Mouse (Mus musculus) cortical plate, adult 2 months (tissue): Measurements from ENCODE around the gene Pelp1. TPM values are rescaled to one million over a fixed set of nuclear protein-coding genes. Genes with fewer than 3 reads are reported as not detected.

Source experiments
- H3K27ac ChIP-seq: fragments of 200-500 bp; 2 replicates; pipeline ENCODE4 v1.5.1; 2012; ENCODE audit warnings: low read length, control low read depth, inconsistent platforms; ENCODE audit not compliant: insufficient read depth
- H3K4me1 ChIP-seq: fragments of 200-500 bp; 2 replicates; pipeline ENCODE4 v1.6.1; 2011; ENCODE audit warnings: low read length; ENCODE audit not compliant: control insufficient read depth, insufficient read depth
- H3K4me3 ChIP-seq: fragments of 200-500 bp; 2 replicates; pipeline ENCODE4 v1.5.1; 2011; ENCODE audit warnings: mild to moderate bottlenecking, low read length, control low read depth; ENCODE audit not compliant: insufficient read depth
- CTCF ChIP-seq: fragments of 200-500 bp; IDR thresholded peaks from 2 replicates; pipeline ENCODE4 v1.5.1; 2011; ENCODE audit warnings: mild to moderate bottlenecking, control low read depth, low read length; ENCODE audit not compliant: insufficient read depth; ENCODE audit errors: extremely low read depth
- POLR2A ChIP-seq: fragments of 200-500 bp; IDR thresholded peaks from 2 replicates; pipeline ENCODE4 v1.6.1; 2011; ENCODE audit warnings: mild to moderate bottlenecking, low read length, control low read depth; ENCODE audit not compliant: insufficient read depth; ENCODE audit errors: extremely low read depth
- polyA plus RNA-seq: library from polyadenylated mRNA; depleted of rRNA; stranded (reverse); fragments of >200 nt; gene quantifications from 2 replicates; pipeline ENCODE4 v1.2.3, GENCODE M21; 2012

Pelp1 gene
- polyA plus RNA-seq, 1 experiment: 19.0 TPM

GRCm38 (mm10) chr11:70443964-70444363, 34.1 kb upstream of the Pelp1 start:
- H3K4me3 ChIP-seq: no peak overlapping the region
- H3K27ac ChIP-seq: no peak overlapping the region
- no peaks in the 10 kb centered on the region for H3K4me1 ChIP-seq
- TF ChIP-seq CTCF (no peak), POLR2A (no peak)

- H3K4me3 ChIP-seq: no peak overlapping the region
- H3K27ac ChIP-seq: no peak overlapping the region
- no peaks in the 10 kb centered on the region for H3K4me1 ChIP-seq
- no peak for TF ChIP-seq POLR2A
- TF ChIP-seq CTCF: no peak
Observed at GRCm38 (mm10) chr11:70441882-70442281, 32.1 kb upstream of the Pelp1 start.

- no peak overlapping the region for H3K4me3 ChIP-seq
- TF ChIP-seq CTCF: no peak
- TF ChIP-seq POLR2A: no peak
- no peak overlapping the region for H3K27ac ChIP-seq
- H3K4me1 ChIP-seq: no peaks in the 10 kb centered on the region
Observed at GRCm38 (mm10) chr11:70440637-70441036, 30.8 kb upstream of the Pelp1 start.

- no peak overlapping the region for H3K4me3 ChIP-seq
- no peaks in the 10 kb centered on the region for H3K4me1 ChIP-seq
- H3K27ac ChIP-seq: no peak overlapping the region
- TF ChIP-seq POLR2A (no peak), CTCF (no peak)
Observed at GRCm38 (mm10) chr11:70438728-70439374, 29.0 kb upstream of the Pelp1 start.

- TF ChIP-seq POLR2A (no peak), CTCF (no peak)
- Histone ChIP-seq H3K27ac (no peak overlapping the region), H3K4me3 (no peak overlapping the region), H3K4me1 (peaks cover 3% of the 10 kb centered on the region)
Observed at GRCm38 (mm10) chr11:70437426-70437825, 27.6 kb upstream of the Pelp1 start.

- no peak overlapping the region for H3K27ac ChIP-seq
- TF ChIP-seq CTCF (no peak), POLR2A (no peak)
Observed at GRCm38 (mm10) chr11:70435476-70435875, 25.6 kb upstream of the Pelp1 start.

GRCm38 (mm10) chr11:70433951-70434350, 24.1 kb upstream of the Pelp1 start:
- Histone ChIP-seq H3K27ac (no peak overlapping the region), H3K4me1 (peaks cover 3% of the 10 kb centered on the region), H3K4me3 (no peak overlapping the region)
- TF ChIP-seq POLR2A (no peak), CTCF (no peak)

More at GRCm38 (mm10) chr11:70435476-70435875, 25.6 kb upstream of the Pelp1 start:
- Histone ChIP-seq H3K4me3 (no peak overlapping the region), H3K4me1 (peaks cover 3% of the 10 kb centered on the region)

- Histone ChIP-seq H3K4me1 (peaks cover 3% of the 10 kb centered on the region), H3K27ac (no peak overlapping the region)
Observed at GRCm38 (mm10) chr11:70433569-70433943, 23.7 kb upstream of the Pelp1 start.

GRCm38 (mm10) chr11:70432895-70433568, 23.2 kb upstream of the Pelp1 start:
- TF ChIP-seq CTCF: no peak
- TF ChIP-seq POLR2A: no peak
- H3K4me1 ChIP-seq: peaks cover 3% of the 10 kb centered on the region

More at GRCm38 (mm10) chr11:70433569-70433943, 23.7 kb upstream of the Pelp1 start:
- TF ChIP-seq POLR2A (no peak), CTCF (no peak)
- H3K4me3 ChIP-seq: peak overlapping the region; percentile 30

GRCm38 (mm10) chr11:70432048-70432894, 22.4 kb upstream of the Pelp1 start, which contains the start of gene Arrb2:
Gene Arrb2 (plus strand): TSS chr11:70432635.
- H3K4me3 ChIP-seq: peak within 1 kb of the TSS; percentile 30
- TF ChIP-seq POLR2A (peak; percentile 76; the same call in 1 of the 2 replicates), CTCF (peak; percentile 61)
- H3K27ac ChIP-seq: peak within 1 kb of the TSS; percentile 73
- peaks cover 3% of the 10 kb centered on the region for H3K4me1 ChIP-seq

More at GRCm38 (mm10) chr11:70432895-70433568, 23.2 kb upstream of the Pelp1 start:
- Histone ChIP-seq H3K27ac (peak overlapping the region; percentile 73), H3K4me3 (peak overlapping the region; percentile 30)
